Mouse (Mus musculus) testis, adult 2 months (tissue): ENCODE data around the gene Fscn3. TPM values are rescaled to one million over a fixed set of nuclear protein-coding genes. Genes with fewer than 3 reads are reported as not detected.

Source experiments
- H3K27ac ChIP-seq: fragments of 200-500 bp; 2 replicates; pipeline ENCODE4 v1.5.1; 2012; ENCODE audit warnings: low read depth, low read length; ENCODE audit not compliant: control insufficient read depth, insufficient read depth
- H3K27me3 ChIP-seq: fragments of 200-500 bp; 2 replicates; pipeline ENCODE4 v1.6.1; 2012; ENCODE audit warnings: mild to moderate bottlenecking, low read length, moderate library complexity; ENCODE audit not compliant: control insufficient read depth, insufficient read depth
- H3K36me3 ChIP-seq: fragments of 200-500 bp; 2 replicates; pipeline ENCODE4 v1.6.1; 2012; ENCODE audit warnings: mild to moderate bottlenecking, low read length; ENCODE audit not compliant: control insufficient read depth, insufficient read depth
- H3K4me1 ChIP-seq: fragments of 200-500 bp; 2 replicates; pipeline ENCODE4 v1.6.1; 2012; ENCODE audit warnings: low read length; ENCODE audit not compliant: control insufficient read depth, insufficient read depth
- H3K4me3 ChIP-seq: fragments of 200-500 bp; 2 replicates; pipeline ENCODE4 v1.5.1; 2012; ENCODE audit warnings: low read depth, mild to moderate bottlenecking, low read length, moderate library complexity, mixed read lengths; ENCODE audit not compliant: control insufficient read depth
- CTCF ChIP-seq: fragments of 200-500 bp; IDR thresholded peaks from 2 replicates; pipeline ENCODE4 v1.5.1; 2012; ENCODE audit warnings: low read depth, mild to moderate bottlenecking, inconsistent platforms, low read length, moderate library complexity; ENCODE audit not compliant: control insufficient read depth, insufficient read depth, insufficient replicate concordance
- POLR2A ChIP-seq: fragments of 200-500 bp; IDR thresholded peaks from 2 replicates; pipeline ENCODE4 v1.6.1; 2012; ENCODE audit warnings: low read depth, mild to moderate bottlenecking, inconsistent platforms, low read length, moderate library complexity; ENCODE audit not compliant: control insufficient read depth
- polyA plus RNA-seq: library from polyadenylated mRNA; depleted of rRNA; stranded (reverse); fragments of >200 nt; gene quantifications from 2 replicates; pipeline ENCODE4 v1.2.3, GENCODE M21; 2012

Gene Fscn3
- polyA plus RNA-seq, 1 experiment, result 451 TPM

- Histone ChIP-seq H3K36me3 (no peaks in the 10 kb centered on the region), H3K27ac (no peak overlapping the region), H3K27me3 (no peaks in the 10 kb centered on the region), H3K4me1 (peaks cover 5% of the 10 kb centered on the region), H3K4me3 (peak overlapping the region; percentile 85)
- TF ChIP-seq POLR2A (no peak), CTCF (no peak)
Measured at GRCm38 (mm10) chr6:28429870-28430269, 2.3 kb downstream of the Fscn3 start.

DNA sequence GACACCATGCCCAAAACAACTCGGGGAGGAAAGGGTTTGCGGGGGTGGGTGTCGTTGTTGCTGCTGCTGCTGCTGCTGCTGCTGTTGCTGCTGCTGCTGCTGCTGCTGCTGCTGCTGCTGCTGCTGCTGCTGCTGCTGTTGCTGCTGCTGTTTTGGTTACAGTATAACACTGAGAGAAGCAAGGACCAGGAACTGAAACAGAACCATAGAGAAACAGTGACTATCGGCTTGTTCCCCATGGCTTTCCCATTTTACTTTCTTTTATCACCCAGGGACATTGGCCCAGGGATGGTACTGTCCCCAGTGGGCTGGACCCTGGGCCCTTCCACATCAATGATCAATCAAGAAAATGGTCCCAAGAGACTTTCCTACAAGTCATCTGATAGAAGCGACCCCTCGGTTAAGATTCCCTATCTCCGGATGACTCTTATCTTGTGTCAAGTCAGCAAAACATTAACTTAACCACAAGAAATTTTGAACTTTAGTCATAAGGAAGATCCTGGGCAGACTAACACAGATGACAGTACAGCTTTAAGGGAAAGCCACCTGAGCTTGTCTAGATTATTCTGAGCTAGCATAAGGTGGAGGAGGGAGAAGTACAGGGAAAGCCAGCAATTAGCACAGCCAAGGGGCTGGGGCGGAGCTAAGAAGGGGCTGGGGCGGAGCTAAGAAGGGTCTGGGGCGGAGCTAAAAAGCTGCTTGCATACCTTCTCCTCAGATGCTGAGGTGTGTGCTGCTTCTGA lies 3.4 kb downstream of the Fscn3 start:
- H3K36me3 ChIP-seq, result no peaks in the 10 kb centered on the region

DNA sequence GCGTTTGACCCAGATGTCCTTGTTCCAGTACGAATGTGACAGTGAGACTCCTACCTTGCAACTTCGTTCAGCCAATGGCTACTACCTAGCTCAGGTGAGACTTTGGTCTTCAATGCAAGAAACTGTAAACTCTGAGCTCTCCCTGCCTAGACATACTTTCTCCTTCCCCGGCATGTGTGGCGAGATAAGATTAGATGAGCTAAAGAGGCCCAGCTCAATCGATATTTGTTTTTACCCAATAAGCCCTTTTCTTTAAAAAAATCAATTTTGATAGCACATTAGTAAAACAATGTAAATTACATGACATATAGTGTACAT lies 3.9 kb downstream of the Fscn3 start:
- Histone ChIP-seq H3K27me3 (no peaks in the 10 kb centered on the region), H3K4me1 (peaks cover 8% of the 10 kb centered on the region), H3K36me3 (no peaks in the 10 kb centered on the region), H3K4me3 (peak overlapping the region; percentile 85), H3K27ac (no peak overlapping the region)
- TF ChIP-seq CTCF, result no peak
- TF ChIP-seq POLR2A, result no peak

More for the DNA sequence above, 3.4 kb downstream of the Fscn3 start:
- no peak overlapping the region for H3K27ac ChIP-seq
- TF ChIP-seq POLR2A (no peak), CTCF (no peak)
- H3K4me3 ChIP-seq, result peak overlapping the region; percentile 85
- H3K27me3 ChIP-seq, result no peaks in the 10 kb centered on the region
- peaks cover 8% of the 10 kb centered on the region for H3K4me1 ChIP-seq

DNA sequence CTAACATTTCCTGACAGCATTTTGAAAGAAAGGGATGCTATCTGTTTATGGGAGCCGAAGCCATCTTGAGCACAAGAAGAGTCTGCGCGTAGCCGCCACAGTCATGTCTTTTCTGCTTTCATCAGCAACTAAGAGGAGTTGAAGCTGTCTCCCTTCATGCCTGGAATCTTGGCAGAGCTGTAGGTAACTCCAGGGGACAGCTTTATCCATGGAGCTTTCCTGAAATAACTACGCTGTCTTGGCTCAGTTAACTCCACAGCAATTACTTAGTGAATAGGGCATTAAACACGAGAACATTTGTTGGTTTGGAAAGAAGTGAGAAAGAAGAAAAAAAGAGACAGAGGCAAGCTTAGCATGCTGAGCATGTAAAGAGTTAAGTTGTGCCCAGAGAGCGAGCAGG lies 20.3 kb downstream of the Fscn3 start:
- no peaks in the 10 kb centered on the region for H3K4me1 ChIP-seq
- no peaks in the 10 kb centered on the region for H3K27me3 ChIP-seq
- H3K36me3 ChIP-seq, result no peaks in the 10 kb centered on the region
- H3K27ac ChIP-seq, result no peak overlapping the region
- TF ChIP-seq CTCF (no peak), POLR2A (no peak)
- no peak overlapping the region for H3K4me3 ChIP-seq

- no peaks in the 10 kb centered on the region for H3K27me3 ChIP-seq
- no peak within 1 kb of the TSS for H3K4me3 ChIP-seq
- H3K4me1 ChIP-seq, result no peaks in the 10 kb centered on the region
- H3K27ac ChIP-seq, result no peak within 1 kb of the TSS
- TF ChIP-seq CTCF (no peak), POLR2A (no peak)
- H3K36me3 ChIP-seq, result no peaks in the 10 kb centered on the region
Measured at GRCm38 (mm10) chr6:28449253-28449652, 21.7 kb downstream of the Fscn3 start, which contains the start of gene Pax4. Gene Pax4 (minus strand): TSS chr6:28449353.

GRCm38 (mm10) chr6:28450481-28450880 lies 22.9 kb downstream of the Fscn3 start:
- TF ChIP-seq POLR2A (no peak), CTCF (no peak)
- Histone ChIP-seq H3K4me1 (no peaks in the 10 kb centered on the region), H3K36me3 (no peaks in the 10 kb centered on the region), H3K4me3 (no peak overlapping the region), H3K27ac (no peak overlapping the region), H3K27me3 (no peaks in the 10 kb centered on the region)

- no peak for TF ChIP-seq POLR2A
- TF ChIP-seq CTCF, result no peak
Measured at GRCm38 (mm10) chr6:28450977-28451376, 23.4 kb downstream of the Fscn3 start.

GRCm38 (mm10) chr6:28459221-28459668 lies 31.7 kb downstream of the Fscn3 start:
- H3K27ac ChIP-seq, result no peak overlapping the region
- H3K36me3 ChIP-seq, result no peaks in the 10 kb centered on the region
- H3K4me1 ChIP-seq, result no peaks in the 10 kb centered on the region
- no peak overlapping the region for H3K4me3 ChIP-seq
- TF ChIP-seq CTCF (no peak), POLR2A (no peak)
- no peaks in the 10 kb centered on the region for H3K27me3 ChIP-seq

More at GRCm38 (mm10) chr6:28450977-28451376, 23.4 kb downstream of the Fscn3 start:
- no peaks in the 10 kb centered on the region for H3K4me1 ChIP-seq
- no peak overlapping the region for H3K4me3 ChIP-seq
- H3K36me3 ChIP-seq, result no peaks in the 10 kb centered on the region
- H3K27me3 ChIP-seq, result no peaks in the 10 kb centered on the region
- no peak overlapping the region for H3K27ac ChIP-seq
